Mouse (Mus musculus): ENCODE data around the gene Enpep.

GRCm38 (mm10) chr3:129225577-129226289, 106.8 kb downstream of the Enpep start:
- TF ChIP-seq CTCF (IDR thresholded peaks at IDR 0.05; ENCODE audit: borderline replicate concordance, insufficient read depth, low read length) (no peak), POLR2A (IDR thresholded peaks at IDR 0.05; ENCODE audit: low read depth, low read length) (no peak)
